Mouse (Mus musculus) kidney, embryonic 14.5 days (tissue): ENCODE data around the gene Klhl12. TPM values are rescaled to one million over a fixed set of nuclear protein-coding genes. Genes with fewer than 3 reads are reported as not detected.
"Not testable (repeated sequence)": the region's sequence is repeated elsewhere in the genome, so short reads cannot be mapped to it uniquely, and the experiment has no call there.

Experiments
- ATAC-seq: fragments of 200-750 bp; cut with Nextera tagmentation; 2 replicates; pipeline ENCODE4 v1.8.0; 2017; ENCODE audit warnings: moderate number of reproducible peaks, mild to moderate bottlenecking, moderate TSS enrichment, moderate library complexity; ENCODE audit not compliant: low FRiP score, low TSS enrichment
- H3K27ac ChIP-seq: fragments of 300-500 bp; sonication (generic); 2 replicates; pipeline ENCODE4 v1.5.1; 2014; ENCODE audit warnings: low read depth, mild to moderate bottlenecking, low read length, moderate library complexity, mixed read lengths
- H3K27me3 ChIP-seq: fragments of 300-500 bp; sonication (generic); 2 replicates; pipeline ENCODE4 v1.6.1; 2014; ENCODE audit warnings: mild to moderate bottlenecking, low read length; ENCODE audit not compliant: control insufficient read depth, insufficient read depth
- H3K36me3 ChIP-seq: fragments of 300-500 bp; sonication (generic); 2 replicates; pipeline ENCODE4 v1.6.1; 2014; ENCODE audit warnings: low read length, mixed read lengths; ENCODE audit not compliant: control insufficient read depth, insufficient read depth
- H3K4me1 ChIP-seq: fragments of 300-500 bp; sonication (generic); 2 replicates; pipeline ENCODE4 v1.6.1; 2014; ENCODE audit warnings: low read length, mixed read lengths; ENCODE audit not compliant: control insufficient read depth, insufficient read depth
- H3K4me2 ChIP-seq: fragments of 300-500 bp; sonication (generic); replicated peaks from 2 replicates; pipeline ENCODE4 v1.6.1; 2014; ENCODE audit warnings: low read depth, mild to moderate bottlenecking, low read length
- H3K4me3 ChIP-seq: fragments of 300-500 bp; sonication (generic); 2 replicates; pipeline ENCODE4 v1.5.1; 2014; ENCODE audit warnings: mild to moderate bottlenecking, low read length
- H3K9ac ChIP-seq: fragments of 300-500 bp; sonication (generic); 2 replicates; pipeline ENCODE4 v1.6.1; 2014; ENCODE audit warnings: low read depth, mild to moderate bottlenecking, low read length, moderate library complexity
- H3K9me3 ChIP-seq: fragments of 300-500 bp; sonication (generic); 2 replicates; pipeline ENCODE4 v1.6.1; 2016; ENCODE audit warnings: low read length; ENCODE audit not compliant: control insufficient read depth
- WGBS: fragments of 180-500 bp; shearing (Covaris S2); extraction: QIAGEN DNeasy Blood & Tissue Kit; methylation state at CpG from one replicate; pipeline ENCODE4 v1.1.7; 2014; 5-methylcytosine and 5-hydroxymethylcytosine counted together
- polyA plus RNA-seq: library from polyadenylated mRNA; unstranded; fragments of >200 nt; fragmentation: Nextera tagmentation; extraction: Ambion mirVana; gene quantifications from 2 replicates; pipeline ENCODE4 v1.2.1, GENCODE M21; 2014

The Klhl12 gene
- polyA plus RNA-seq, 1 experiment from 2014 or later: 27.8 TPM

DNA sequence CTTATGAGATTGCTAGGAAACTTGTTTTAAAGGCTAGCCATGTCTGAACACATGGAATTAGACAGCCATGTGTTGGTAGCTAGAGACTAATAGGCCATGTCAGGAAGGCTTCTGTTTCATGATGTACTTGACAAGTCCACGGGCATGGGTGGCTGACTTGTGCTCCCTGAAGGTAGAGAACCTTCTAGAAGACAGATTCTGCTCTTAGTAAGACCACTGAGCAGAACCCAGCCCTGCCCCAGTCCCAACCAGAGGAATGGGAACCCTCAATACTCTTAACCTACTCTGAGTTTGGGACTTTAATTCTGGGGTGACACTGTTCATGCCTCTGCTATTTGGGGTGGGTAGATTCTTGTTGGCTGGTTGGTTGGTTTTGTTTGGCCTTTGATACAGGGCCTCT is 69.7 kb downstream of the Klhl12 start:
- H3K9ac ChIP-seq: no peak overlapping the region
- ATAC-seq: no peak

DNA sequence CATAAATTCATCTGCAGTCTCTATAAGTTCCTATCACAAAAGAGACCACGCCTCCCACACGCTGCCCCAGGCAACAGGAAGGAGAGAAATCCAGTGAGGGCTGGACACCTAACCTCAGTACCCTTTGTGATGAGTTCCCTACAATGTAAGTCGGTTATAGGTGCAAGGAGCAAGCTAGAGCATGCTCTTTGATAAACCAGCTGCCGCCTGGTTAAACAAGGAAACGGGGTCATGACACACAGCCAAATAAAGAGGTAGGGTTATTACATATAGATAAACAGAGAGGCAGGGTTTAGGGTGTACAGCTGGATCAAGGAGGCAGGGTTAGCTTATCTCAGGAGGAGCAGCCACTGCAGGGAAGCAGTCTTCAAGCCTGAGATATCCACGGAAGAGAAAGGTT is 71.4 kb downstream of the Klhl12 start:
- Histone ChIP-seq H3K27ac (no peak overlapping the region), H3K9me3 (no peaks in the 10 kb centered on the region), H3K9ac (no peak overlapping the region), H3K27me3 (no peaks in the 10 kb centered on the region), H3K4me2 (no peak overlapping the region), H3K36me3 (no peaks in the 10 kb centered on the region), H3K4me1 (no peaks in the 10 kb centered on the region), H3K4me3 (no peak overlapping the region)
- ATAC-seq: no peak
- WGBS: 73% methylated on average over 6 of the region's 6 CpGs

More for the DNA sequence above, 69.7 kb downstream of the Klhl12 start:
- Histone ChIP-seq H3K9me3 (no peaks in the 10 kb centered on the region), H3K27me3 (no peaks in the 10 kb centered on the region), H3K4me1 (no peaks in the 10 kb centered on the region), H3K4me2 (no peak overlapping the region), H3K4me3 (no peak overlapping the region), H3K36me3 (no peaks in the 10 kb centered on the region), H3K27ac (no peak overlapping the region)
- WGBS: 76% methylated on average over 1 of the region's 1 CpGs

DNA sequence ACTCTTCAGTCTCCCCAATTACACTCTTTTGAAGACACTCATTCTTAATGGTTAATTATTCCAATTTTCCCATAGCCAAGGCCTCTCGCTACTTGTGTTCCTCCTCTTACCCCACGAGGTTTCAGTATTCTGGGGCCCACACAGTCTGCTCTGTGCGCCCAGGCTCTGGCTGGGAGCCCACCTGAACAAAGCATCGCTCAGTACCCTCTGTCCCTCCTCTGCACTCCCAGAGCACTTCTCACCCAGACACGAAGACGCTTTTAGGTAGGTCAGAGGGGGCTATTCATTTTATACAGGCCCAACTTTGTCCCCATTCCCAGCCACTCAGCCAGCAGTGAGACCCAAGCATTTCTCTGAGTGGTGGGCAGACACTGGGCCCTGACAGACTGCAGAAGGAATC is 75.3 kb downstream of the Klhl12 start:
- Histone ChIP-seq H3K4me2 (no peak overlapping the region), H3K4me1 (no peaks in the 10 kb centered on the region), H3K9me3 (no peaks in the 10 kb centered on the region), H3K36me3 (no peaks in the 10 kb centered on the region), H3K9ac (no peak overlapping the region), H3K27me3 (no peaks in the 10 kb centered on the region), H3K4me3 (no peak overlapping the region), H3K27ac (no peak overlapping the region)
- no peak for ATAC-seq
- WGBS: 71% methylated on average over 6 of the region's 6 CpGs

DNA sequence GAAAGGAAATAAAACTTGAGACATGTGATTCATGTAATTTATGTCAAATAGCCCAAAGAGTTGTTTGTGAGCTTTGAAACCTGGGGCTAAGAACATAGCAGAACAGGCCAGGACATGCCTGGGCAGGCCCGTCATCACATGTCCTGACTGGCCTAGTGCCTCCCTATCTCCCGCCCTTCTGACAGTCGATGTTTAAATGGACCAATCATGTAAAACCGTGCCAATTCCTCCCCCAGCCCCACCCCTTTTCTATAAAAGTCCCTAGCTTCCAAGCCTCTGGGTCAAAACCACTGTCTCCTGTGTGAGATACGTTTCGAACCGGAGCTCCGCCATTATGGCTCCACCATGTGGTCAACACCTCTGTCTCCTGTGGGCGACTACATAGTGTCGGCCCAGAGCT is 78.4 kb downstream of the Klhl12 start:
- H3K9me3 ChIP-seq, H3K9ac ChIP-seq, H3K27ac ChIP-seq, H3K4me1 ChIP-seq, H3K4me3 ChIP-seq, H3K36me3 ChIP-seq, H3K27me3 ChIP-seq, H3K4me2 ChIP-seq, ATAC-seq: not testable (repeated sequence)
- 90% methylated on average over 10 of the region's 10 CpGs for WGBS

DNA sequence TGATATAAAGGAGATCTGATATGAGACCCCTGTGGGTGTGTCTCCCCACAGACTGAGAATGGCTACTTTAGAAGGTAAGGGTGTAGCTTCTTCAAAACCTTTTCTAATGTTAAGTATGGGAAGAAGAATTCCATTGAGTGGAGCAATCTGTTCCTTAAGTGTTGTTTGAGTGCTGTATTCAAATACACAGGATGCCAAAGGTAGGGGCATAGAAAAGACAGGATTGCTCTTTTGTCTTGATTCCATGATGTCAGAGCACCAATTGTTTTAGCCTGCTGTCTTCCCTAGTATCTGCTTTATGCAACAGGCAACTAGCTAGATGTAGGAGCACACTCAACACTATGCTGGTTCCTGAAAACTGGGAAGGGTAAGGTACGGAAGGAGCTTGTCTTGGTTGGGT is 79.7 kb downstream of the Klhl12 start:
- Histone ChIP-seq H3K4me2 (no peak overlapping the region), H3K27ac (no peak overlapping the region), H3K4me1 (no peaks in the 10 kb centered on the region), H3K27me3 (no peaks in the 10 kb centered on the region), H3K9me3 (no peaks in the 10 kb centered on the region), H3K9ac (no peak overlapping the region), H3K4me3 (no peak overlapping the region), H3K36me3 (no peaks in the 10 kb centered on the region)
- ATAC-seq: no peak
- WGBS: 97% methylated on average over 1 of the region's 1 CpGs

DNA sequence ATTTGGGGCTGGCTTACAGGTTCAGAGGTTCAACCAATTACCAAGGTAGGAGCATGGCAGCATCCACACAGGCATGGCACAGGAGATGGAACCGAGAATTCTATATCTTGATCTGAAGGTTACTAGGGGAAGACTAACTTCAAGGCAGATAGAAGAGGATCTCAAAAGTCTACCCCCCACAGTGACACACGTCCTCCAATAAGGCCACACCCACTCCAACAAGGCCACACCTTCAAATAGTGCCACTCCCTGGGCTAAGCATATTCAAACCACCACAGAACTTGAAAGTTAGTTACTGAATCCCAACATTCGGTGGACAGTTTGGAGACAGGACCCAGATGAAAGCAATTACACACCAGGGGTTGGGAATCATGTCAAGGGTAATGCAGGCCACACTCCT is 80.2 kb downstream of the Klhl12 start:
- ATAC-seq: no peak
- Histone ChIP-seq H3K9ac (no peak overlapping the region), H3K27me3 (no peaks in the 10 kb centered on the region), H3K4me2 (no peak overlapping the region), H3K27ac (no peak overlapping the region), H3K36me3 (no peaks in the 10 kb centered on the region), H3K4me3 (no peak overlapping the region), H3K9me3 (no peaks in the 10 kb centered on the region), H3K4me1 (no peaks in the 10 kb centered on the region)
- 78% methylated on average over 3 of the region's 3 CpGs for WGBS

DNA sequence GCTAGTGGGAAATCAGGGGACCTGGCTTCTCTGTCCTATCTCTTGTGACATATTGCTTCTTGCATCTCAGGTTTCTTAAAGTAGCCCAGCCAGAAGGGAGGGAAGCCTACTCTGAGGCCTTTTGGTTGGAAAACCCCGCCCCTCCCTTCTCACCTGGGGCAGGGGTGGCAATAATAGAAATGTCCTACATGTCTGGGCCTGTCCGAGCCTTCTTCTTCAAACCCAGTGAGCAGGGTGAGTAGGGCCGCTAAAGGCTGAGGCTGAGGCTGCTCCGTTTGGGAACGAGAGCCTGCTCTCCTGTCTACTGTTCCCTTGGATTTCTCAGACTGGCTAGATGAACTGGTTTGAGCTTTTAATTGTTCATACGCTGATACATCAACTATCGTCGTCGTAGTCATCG is 85.3 kb downstream of the Klhl12 start:
- H3K27ac ChIP-seq: no peak overlapping the region
- H3K4me3 ChIP-seq: no peak overlapping the region
- H3K36me3 ChIP-seq: no peaks in the 10 kb centered on the region
- no peak for ATAC-seq
- no peaks in the 10 kb centered on the region for H3K27me3 ChIP-seq
- WGBS: 90% methylated on average over 10 of the region's 10 CpGs
- peaks cover 7% of the 10 kb centered on the region; the same call in 1 of the 2 replicates for H3K9me3 ChIP-seq
- no peak overlapping the region for H3K9ac ChIP-seq
- H3K4me2 ChIP-seq: no peak overlapping the region
- H3K4me1 ChIP-seq: no peaks in the 10 kb centered on the region

Other genes with a start within 250 kb of the Klhl12 start
- gene Adora1, start 220.1 kb upstream of the Klhl12 start, polyA plus RNA-seq: 3.2 TPM in 2 replicates
- 0.97 and 1.4 TPM in 2 replicates for gene Myog, start 165.5 kb upstream of the Klhl12 start, polyA plus RNA-seq
- gene Ppfia4, start 122.6 kb upstream of the Klhl12 start, polyA plus RNA-seq: 1.6 and 2.7 TPM in 2 replicates
- 57.0 and 91.3 TPM in 2 replicates for gene Tmem183a, start 93.6 kb upstream of the Klhl12 start, polyA plus RNA-seq
- gene 4933406M09Rik, start 69.6 kb upstream of the Klhl12 start, polyA plus RNA-seq: not detected in 2 replicates
- 28.4 and 36.7 TPM in 2 replicates for gene Cyb5r1, start 50.0 kb upstream of the Klhl12 start, polyA plus RNA-seq
- 77.4 and 91.3 TPM in 2 replicates for gene Adipor1, start 40.2 kb upstream of the Klhl12 start, polyA plus RNA-seq
- 38.0 and 46.3 TPM in 2 replicates for gene Rabif, start 39.1 kb downstream of the Klhl12 start, polyA plus RNA-seq
- not detected in 2 replicates for gene Mgat4e, start 94.2 kb downstream of the Klhl12 start, polyA plus RNA-seq
- 42.3 and 75.9 TPM in 2 replicates for gene Kdm5b, start 104.6 kb downstream of the Klhl12 start, polyA plus RNA-seq
- gene Syt2, start 191.1 kb downstream of the Klhl12 start, polyA plus RNA-seq: 1.2 and 1.3 TPM in 2 replicates